Mouse (Mus musculus): ENCODE results near the gene Tmem102. TPM values are rescaled to one million over a fixed set of nuclear protein-coding genes. Genes with fewer than 3 reads are reported as not detected.

The Tmem102 gene
- total and polyA plus RNA-seq, 3 experiments: 0.08 TPM; not detected in 2

DNA sequence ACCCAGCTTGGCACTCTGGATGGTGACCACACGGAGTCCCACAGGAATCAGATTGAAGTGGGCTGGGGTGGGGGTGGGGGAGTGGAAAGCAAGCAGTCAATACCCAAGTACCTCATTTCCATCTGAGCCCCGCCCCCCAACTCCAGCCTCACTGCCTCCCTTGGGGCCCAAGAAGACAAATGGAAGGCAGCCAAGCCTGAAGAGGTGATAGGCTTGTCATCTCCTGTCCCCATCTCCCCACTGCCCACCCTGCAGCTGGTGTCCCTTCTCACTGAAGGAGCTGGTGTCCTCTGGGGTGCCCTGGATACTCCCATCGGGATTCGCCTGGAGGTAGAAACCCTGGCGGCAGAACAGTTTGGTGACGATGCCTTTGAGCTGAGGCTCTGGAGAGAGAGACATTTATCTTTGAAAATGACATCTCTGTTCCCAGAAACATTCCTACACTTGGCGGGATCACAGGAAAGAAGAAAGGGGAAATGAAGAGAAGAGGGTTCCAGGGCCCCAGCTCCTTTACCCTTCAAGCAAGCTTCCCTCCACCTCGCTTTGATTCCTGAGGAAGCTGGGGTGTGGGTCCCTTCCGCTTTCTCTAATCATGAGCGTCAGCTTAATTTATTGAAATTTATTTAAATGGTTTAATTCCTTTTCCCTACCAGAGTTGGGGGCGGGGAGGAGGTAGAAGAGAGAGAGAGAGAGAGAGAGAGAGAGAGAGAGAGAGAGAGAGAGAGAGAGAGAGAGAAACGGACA lies 5.9 kb downstream of the Tmem102 start:
- TF ChIP-seq JUND (conservative IDR thresholded peaks at IDR 0.05; ENCODE audit: low read depth, low read length) (no peak), MAX (IDR thresholded peaks at IDR 0.05; ENCODE audit: low read length) (0 out of 2 replicates have a peak, but pooled peaks have one; percentile 4), MXI1 (IDR thresholded peaks at IDR 0.05; ENCODE audit: low read depth, low read length) (peak; percentile 51), JUN (IDR thresholded peaks at IDR 0.05; ENCODE audit: insufficient read depth, low read depth, low read length) (no peak), TBP (conservative IDR thresholded peaks at IDR 0.05; ENCODE audit: low read depth, low read length) (peak; percentile 84), TCF12 (IDR thresholded peaks at IDR 0.05; ENCODE audit: low read depth, low read length) (peak; percentile 47; the same call in 1 of the 2 replicates), KAT2A (IDR thresholded peaks at IDR 0.05; ENCODE audit: insufficient replicate concordance, low read length) (0 out of 2 replicates have a peak, but pooled peaks have one; percentile 40), SMC3 (IDR thresholded peaks at IDR 0.05; ENCODE audit: low read depth, low read length) (no peak), HCFC1 (IDR thresholded peaks at IDR 0.05; ENCODE audit: low read depth, low read length) (no peak), GABPA (IDR thresholded peaks at IDR 0.05; ENCODE audit: insufficient replicate concordance, low read depth, low read length) (no peak), SIN3A (IDR thresholded peaks at IDR 0.05; ENCODE audit: low read length) (peak; percentile 12; the same call in 1 of the 2 replicates), POLR2AphosphoS2 (IDR thresholded peaks at IDR 0.05; ENCODE audit: low read depth, low read length) (no peak), NELFE (IDR thresholded peaks at IDR 0.05; ENCODE audit: low read depth, low read length) (peak; percentile 15; the same call in 1 of the 2 replicates), CHD1 (IDR thresholded peaks at IDR 0.05; ENCODE audit: low read depth, low read length) (no peak), MEF2A (IDR thresholded peaks at IDR 0.05; ENCODE audit: borderline replicate concordance, low read depth, low read length) (peak; percentile 19; the same call in 1 of the 2 replicates), RCOR1 (conservative IDR thresholded peaks at IDR 0.05; ENCODE audit: low read depth, low read length) (no peak), PAX5 (IDR thresholded peaks at IDR 0.05; ENCODE audit: low read length) (no peak), CHD2 (IDR thresholded peaks at IDR 0.05; ENCODE audit: low read length) (peak; percentile 68), ETS1 (conservative IDR thresholded peaks at IDR 0.05; ENCODE audit: low read depth, low read length) (peak; percentile 51), BHLHE40 (IDR thresholded peaks at IDR 0.05; ENCODE audit: low read depth, low read length) (peak; percentile 29; the same call in 1 of the 2 replicates), MYC (IDR thresholded peaks at IDR 0.05; ENCODE audit: low read depth, low read length) (peak; percentile 46; the same call in 1 of the 2 replicates), MAZ (IDR thresholded peaks at IDR 0.05; ENCODE audit: low read depth, low read length) (peak; percentile 61; the same call in 1 of the 2 replicates)
- H3K79me2 ChIP-seq (replicated peaks; ENCODE audit: control insufficient read depth, extremely low read depth, insufficient read depth, poor library complexity, severe bottlenecking): no peaks in the 10 kb centered on the region
- H3K4me3 ChIP-seq (replicated peaks in 1 of 3; ENCODE audit: low read depth in 2 of 3, low read length in 2 of 3, poor library complexity in 1 of 3): peak overlapping the region; percentile 4 to 64 (median 49)
- peak overlapping the region; percentile 11; the same call in 1 of the 2 replicates for H3K9ac ChIP-seq (ENCODE audit: insufficient read depth, low read depth)
- in situ Hi-C loops (cut with MboI; ENCODE audit: low pct_ligation_motif_present, low pct_unique_long_range_greater_than_20kb, low sequenced_read_pairs): loop anchor here (5.0 kb wide), 1 partner anchor 78 kb away; the partner anchor contains the start of gene Tmem95
- H3K4me1 ChIP-seq (ENCODE audit: control insufficient read depth in 1 of 2, insufficient read depth in 2 of 2): peaks cover 12 to 68% of the 10 kb centered on the region in 2 experiments
- peak overlapping the region; percentile 14; the same call in 1 of the 2 replicates for H3K4me2 ChIP-seq (ENCODE audit: insufficient read depth, low read depth, poor library complexity, severe bottlenecking)
- dilution Hi-C loops (cut with MboI; ENCODE audit: extremely low pct_ligation_motif_present, extremely low pct_unique_long_range_greater_than_20kb, low sequenced_read_pairs): no loop called here
- peak; percentile 96 for DNase-seq (ENCODE audit: extremely low read depth)
- peaks cover 36% of the 10 kb centered on the region for H3K27me3 ChIP-seq (replicated peaks)
- H3K36me3 ChIP-seq (replicated peaks in 1 of 2; ENCODE audit: control insufficient read depth in 1 of 2, insufficient read depth in 1 of 2, low read length in 1 of 2): no peaks in the 10 kb centered on the region
- H3K27ac ChIP-seq (ENCODE audit: insufficient read depth, low read depth): peak overlapping the region; percentile 52
- peaks cover 19% of the 10 kb centered on the region for H3K9me3 ChIP-seq (replicated peaks; ENCODE audit: low read length)
